8 mouse cellular contexts compared by ENCODE assay signal in genomic region chr19:34500763-34501162, GRCm38 (mm10). TPM values are rescaled to one million over a fixed set of nuclear protein-coding genes. Genes with fewer than 3 reads are reported as not detected.
DNase-seq lines count a peak whose midpoint lies in the region; ATAC-seq and TF ChIP-seq lines count a peak whose summit lies in the region.

No protein-coding gene starts in this region.

- no peak for TF ChIP-seq POLR2A in thymus, adult 2 months (IDR thresholded peaks at IDR 0.05; ENCODE audit: control insufficient read depth, extremely low read depth, insufficient read depth, low read length, poor library complexity)

- H3K4me2 ChIP-seq in kidney, postnatal 0 days (ENCODE audit: low read length), result no peak overlapping the region
- no peak overlapping the region for H3K4me2 ChIP-seq in liver, embryonic 13.5 days

- DNase-seq in CD4-positive helper T cell, adult 2 months (ENCODE audit: low read depth, low spot score), result peak; percentile 88
- peak; percentile 93 for DNase-seq in adipocyte (ENCODE audit: low spot score)
- DNase-seq in embryo, embryonic 10 days (ENCODE audit: low spot score), result peak; percentile 52
- peak; percentile 87 for DNase-seq in kidney, postnatal 0 days (ENCODE audit: low spot score)
- DNase-seq in liver, embryonic 13.5 days, result peak; percentile 53
- DNase-seq in ovary, postnatal 10 days (ENCODE audit: low spot score), result peak; percentile 27
- peak; percentile 87 for DNase-seq in thymus, adult 2 months

- H3K27ac ChIP-seq in kidney, postnatal 0 days, result no peak overlapping the region
- H3K27ac ChIP-seq in liver, embryonic 13.5 days, result no peak overlapping the region
- H3K27ac ChIP-seq in thymus, adult 2 months (ENCODE audit: control insufficient read depth, insufficient read depth, low read length), result no peak overlapping the region

- H3K4me3 ChIP-seq in kidney, postnatal 0 days (replicated peaks; ENCODE audit: low read depth, low read length), result no peak overlapping the region
- no peak overlapping the region for H3K4me3 ChIP-seq in liver, embryonic 13.5 days (replicated peaks)
- H3K4me3 ChIP-seq in thymus, adult 2 months (ENCODE audit: control insufficient read depth, insufficient read depth, low read length), result no peak overlapping the region

- H3K9me3 ChIP-seq in kidney, postnatal 0 days (replicated peaks; ENCODE audit: low read length), result no peaks in the 10 kb centered on the region
- no peaks in the 10 kb centered on the region for H3K9me3 ChIP-seq in liver, embryonic 13.5 days (replicated peaks)

- peak; percentile 97 for ATAC-seq in granulocyte monocyte progenitor cell, adult 5-6 weeks (replicated peaks; ENCODE audit: poor library complexity, severe bottlenecking)
- peak; percentile 74 for ATAC-seq in kidney, postnatal 0 days (replicated peaks; ENCODE audit: low FRiP score, low read depth)
- ATAC-seq in liver, embryonic 13.5 days (ENCODE audit: low read depth), result peak; percentile 72

- peak; percentile 81 for TF ChIP-seq CTCF in kidney, postnatal 0 days (IDR thresholded peaks at IDR 0.05; ENCODE audit: low read depth)
- TF ChIP-seq CTCF in thymus, adult 2 months (IDR thresholded peaks at IDR 0.05; ENCODE audit: borderline replicate concordance, control insufficient read depth, extremely low read depth, insufficient read depth, low read length, poor library complexity), result no peak

- 52% methylated on average over 4 of the region's 4 CpGs for WGBS in kidney, postnatal 0 days
- WGBS in liver, embryonic 13.5 days (ENCODE audit: insufficient replicate concordance), result 34% methylated on average over 4 of the region's 4 CpGs
- WGBS in thymus, adult 2 months, result 44% methylated on average over 4 of the region's 4 CpGs

- no peaks in the 10 kb centered on the region for H3K4me1 ChIP-seq in kidney, postnatal 0 days (replicated peaks; ENCODE audit: insufficient read depth, low read length)
- 0 out of 2 replicates have a peak, but pooled peaks cover 2% of the 10 kb centered on the region for H3K4me1 ChIP-seq in liver, embryonic 13.5 days (replicated peaks)
- peaks cover 11% of the 10 kb centered on the region for H3K4me1 ChIP-seq in thymus, adult 2 months (replicated peaks; ENCODE audit: control insufficient read depth, insufficient read depth, low read length)

- H3K36me3 ChIP-seq in kidney, postnatal 0 days (ENCODE audit: insufficient read depth, low read length), result peaks cover 5% of the 10 kb centered on the region; the same call in 1 of the 2 replicates
- H3K36me3 ChIP-seq in liver, embryonic 13.5 days, result peaks cover 6% of the 10 kb centered on the region; the same call in 1 of the 2 replicates
- peaks cover 43% of the 10 kb centered on the region for H3K36me3 ChIP-seq in thymus, adult 2 months (ENCODE audit: control insufficient read depth, insufficient read depth, low read length)

- no peaks in the 10 kb centered on the region for H3K27me3 ChIP-seq in kidney, postnatal 0 days (ENCODE audit: insufficient read depth, low read length)
- H3K27me3 ChIP-seq in liver, embryonic 13.5 days, result no peaks in the 10 kb centered on the region
- H3K27me3 ChIP-seq in thymus, adult 2 months (ENCODE audit: control insufficient read depth, insufficient read depth, low read length), result no peaks in the 10 kb centered on the region

- H3K9ac ChIP-seq in kidney, postnatal 0 days (ENCODE audit: low read depth, low read length), result no peak overlapping the region
- no peak overlapping the region for H3K9ac ChIP-seq in liver, embryonic 13.5 days

RNA-seq across cellular contexts. Expression of gene Ch25h, which starts 25.8 kb away (rescaled TPM):
- total RNA-seq in granulocyte monocyte progenitor cell, adult 5-6 weeks (2014; fragmentation: Nextera tagmentation), result not detected in 2 replicates
- not detected in 2 replicates for total RNA-seq in granulocyte monocyte progenitor cell, adult 5-6 weeks (2017)
- polyA plus RNA-seq in kidney, postnatal 0 days (2015; fragmentation: Nextera tagmentation; extraction: Ambion mirVana), result 3.0 and 3.4 TPM in 2 replicates
- polyA plus RNA-seq in liver, embryonic 13.5 days (2015; fragmentation: Nextera tagmentation; extraction: Ambion mirVana), result 0.21 and 0.56 TPM in 2 replicates
- polyA plus RNA-seq in thymus, adult 2 months (2012; rRNA removed), result 9.4 and 13.6 TPM in 2 replicates

RNA-seq across cellular contexts. Expression of gene Lipa, which starts 26.5 kb away (rescaled TPM):
- total RNA-seq in granulocyte monocyte progenitor cell, adult 5-6 weeks (2014; fragmentation: Nextera tagmentation), result 45.6 and 49.7 TPM in 2 replicates
- 31.4 and 33.1 TPM in 2 replicates for total RNA-seq in granulocyte monocyte progenitor cell, adult 5-6 weeks (2017)
- 48.0 and 51.4 TPM in 2 replicates for polyA plus RNA-seq in kidney, postnatal 0 days (2015; fragmentation: Nextera tagmentation; extraction: Ambion mirVana)
- polyA plus RNA-seq in liver, embryonic 13.5 days (2015; fragmentation: Nextera tagmentation; extraction: Ambion mirVana), result 34.1 and 45.0 TPM in 2 replicates
- polyA plus RNA-seq in thymus, adult 2 months (2012; rRNA removed), result 119 and 136 TPM in 2 replicates

RNA-seq across cellular contexts. Expression of gene Ifit2, which starts 49.7 kb away (rescaled TPM):
- total RNA-seq in granulocyte monocyte progenitor cell, adult 5-6 weeks (2014; fragmentation: Nextera tagmentation), result 8.9 and 9.2 TPM in 2 replicates
- total RNA-seq in granulocyte monocyte progenitor cell, adult 5-6 weeks (2017), result 17.8 and 19.6 TPM in 2 replicates
- polyA plus RNA-seq in kidney, postnatal 0 days (2015; fragmentation: Nextera tagmentation; extraction: Ambion mirVana), result 12.0 and 12.3 TPM in 2 replicates
- 3.0 and 3.8 TPM in 2 replicates for polyA plus RNA-seq in liver, embryonic 13.5 days (2015; fragmentation: Nextera tagmentation; extraction: Ambion mirVana)
- polyA plus RNA-seq in thymus, adult 2 months (2012; rRNA removed), result 5.5 and 7.4 TPM in 2 replicates

Comparison
In these comparisons a context has a peak if more than half of its experiments do, and no peak if none do; other contexts are left out.
1. DNase-seq: peak in every context shown above with its lines; median percentile 93 in adipocyte; 88 in CD4-positive helper T cell, adult 2 months; 87 in kidney, postnatal 0 days; 87 in thymus, adult 2 months; 53 in liver, embryonic 13.5 days; 52 in embryo, embryonic 10 days; 27 in ovary, postnatal 10 days.